Mouse (Mus musculus): ENCODE measurements around the gene Kifc3. TPM values are rescaled to one million over a fixed set of nuclear protein-coding genes. Genes with fewer than 3 reads are reported as not detected.

The Kifc3 gene
- polyA plus RNA-seq, 1 experiment from 2014 or later: 13.6 TPM

DNA sequence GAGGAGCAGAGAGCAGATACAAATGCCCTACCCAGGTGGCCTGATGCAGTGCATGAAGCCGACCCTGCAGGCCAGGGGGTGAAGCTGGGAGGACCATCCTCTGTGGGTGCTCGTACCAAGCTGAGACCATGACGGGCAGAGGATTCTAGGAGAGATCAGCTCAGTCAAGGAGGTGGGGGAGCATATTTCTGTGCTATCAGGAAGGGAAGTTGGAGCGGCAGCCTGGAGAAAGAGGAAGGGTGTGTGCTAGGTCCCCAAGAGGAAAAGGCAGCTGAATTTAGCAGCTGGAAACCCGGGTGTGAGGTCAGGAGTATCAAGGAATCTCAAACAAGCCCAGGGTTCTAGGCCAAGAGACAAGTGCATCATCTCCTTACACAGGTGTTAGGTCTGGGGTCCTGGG lies 62.1 kb downstream of the Kifc3 start:
- H3K36me3 ChIP-seq (ENCODE audit: control insufficient read depth, insufficient read depth, low read length): no peaks in the 10 kb centered on the region
- H3K4me1 ChIP-seq (ENCODE audit: control insufficient read depth, insufficient read depth, low read length): peaks cover 27% of the 10 kb centered on the region
- no peak for DNase-seq (ENCODE audit: low spot score)
- H3K9me3 ChIP-seq (ENCODE audit: control insufficient read depth, low read length): no peaks in the 10 kb centered on the region
- H3K27ac ChIP-seq (replicated peaks; ENCODE audit: low read depth, low read length): no peak overlapping the region
- no peak for ATAC-seq (ENCODE audit: low read depth)
- peaks cover 7% of the 10 kb centered on the region; the same call in 1 of the 2 replicates for H3K27me3 ChIP-seq (replicated peaks; ENCODE audit: control insufficient read depth, insufficient read depth, low read length)
- H3K4me3 ChIP-seq (ENCODE audit: low read depth, low read length): no peak overlapping the region
- no peak overlapping the region for H3K9ac ChIP-seq (ENCODE audit: low read depth, low read length)
- 74% methylated on average over 5 of the region's 5 CpGs for WGBS
- H3K4me2 ChIP-seq (ENCODE audit: low read depth, low read length): peak overlapping the region; percentile 94; the same call in 1 of the 2 replicates

- ATAC-seq (ENCODE audit: low read depth) (no peak), DNase-seq (ENCODE audit: low spot score) (no peak)
- Histone ChIP-seq H3K4me1 (ENCODE audit: control insufficient read depth, insufficient read depth, low read length) (peaks cover 27% of the 10 kb centered on the region), H3K27me3 (replicated peaks; ENCODE audit: control insufficient read depth, insufficient read depth, low read length) (peaks cover 7% of the 10 kb centered on the region; the same call in 1 of the 2 replicates), H3K4me2 (ENCODE audit: low read depth, low read length) (no peak overlapping the region), H3K36me3 (ENCODE audit: control insufficient read depth, insufficient read depth, low read length) (peaks cover 3% of the 10 kb centered on the region; the same call in 1 of the 2 replicates), H3K9ac (ENCODE audit: low read depth, low read length) (no peak overlapping the region), H3K27ac (replicated peaks; ENCODE audit: low read depth, low read length) (no peak overlapping the region), H3K9me3 (ENCODE audit: control insufficient read depth, low read length) (no peaks in the 10 kb centered on the region), H3K4me3 (ENCODE audit: low read depth, low read length) (no peak overlapping the region)
- WGBS: 38% methylated on average over 1 of the region's 1 CpGs
These were observed 63.6 kb downstream of the Kifc3 start for GRCm38 (mm10) chr8:95139051-95139365.

- Histone ChIP-seq H3K9me3 (ENCODE audit: control insufficient read depth, low read length) (no peaks in the 10 kb centered on the region), H3K9ac (ENCODE audit: low read depth, low read length) (no peak overlapping the region), H3K27ac (replicated peaks; ENCODE audit: low read depth, low read length) (no peak overlapping the region), H3K4me2 (ENCODE audit: low read depth, low read length) (peak overlapping the region; percentile 53), H3K36me3 (ENCODE audit: control insufficient read depth, insufficient read depth, low read length) (peaks cover 6% of the 10 kb centered on the region), H3K4me3 (ENCODE audit: low read depth, low read length) (peak overlapping the region; percentile 27), H3K27me3 (replicated peaks; ENCODE audit: control insufficient read depth, insufficient read depth, low read length) (peaks cover 7% of the 10 kb centered on the region; the same call in 1 of the 2 replicates), H3K4me1 (ENCODE audit: control insufficient read depth, insufficient read depth, low read length) (peaks cover 27% of the 10 kb centered on the region)
- DNase-seq (ENCODE audit: low spot score) (peak; percentile 89), ATAC-seq (ENCODE audit: low read depth) (peak; percentile 30)
- 18% methylated on average over 6 of the region's 6 CpGs for WGBS
These were observed 64.1 kb downstream of the Kifc3 start for GRCm38 (mm10) chr8:95138341-95139050.

DNA sequence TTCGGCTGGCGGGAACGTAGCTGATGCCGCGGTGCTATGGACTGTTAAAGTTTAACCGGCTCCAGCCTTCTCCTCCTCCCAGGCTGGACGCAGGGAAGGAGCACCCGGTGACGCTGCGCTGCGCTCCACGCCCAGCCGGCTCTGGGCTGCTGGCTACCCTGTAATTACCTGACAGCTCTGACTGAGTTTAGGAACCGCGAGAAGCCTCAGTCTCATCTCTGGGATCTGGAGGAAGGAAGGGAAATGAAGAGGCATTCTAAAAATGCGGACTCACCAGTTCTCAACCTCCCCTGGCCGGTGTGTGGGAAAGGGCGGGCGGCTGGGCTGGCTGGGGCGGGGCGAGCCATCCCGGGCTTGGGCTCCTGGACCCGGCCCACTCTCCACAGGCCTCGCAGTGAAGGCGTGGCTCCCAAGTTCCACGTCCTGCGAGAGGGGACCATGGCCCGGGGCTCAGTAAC lies 64.9 kb downstream of the Kifc3 start:
- Histone ChIP-seq H3K27me3 (replicated peaks; ENCODE audit: control insufficient read depth, insufficient read depth, low read length) (peaks cover 7% of the 10 kb centered on the region; the same call in 1 of the 2 replicates), H3K4me1 (ENCODE audit: control insufficient read depth, insufficient read depth, low read length) (peaks cover 19% of the 10 kb centered on the region), H3K4me3 (ENCODE audit: low read depth, low read length) (peak overlapping the region; percentile 27), H3K9ac (ENCODE audit: low read depth, low read length) (peak overlapping the region; percentile 39; the same call in 1 of the 2 replicates), H3K36me3 (ENCODE audit: control insufficient read depth, insufficient read depth, low read length) (peaks cover 10% of the 10 kb centered on the region), H3K4me2 (ENCODE audit: low read depth, low read length) (peak overlapping the region; percentile 53), H3K27ac (replicated peaks; ENCODE audit: low read depth, low read length) (0 out of 2 replicates have a peak overlapping the region, but pooled peaks have one; percentile 35), H3K9me3 (ENCODE audit: control insufficient read depth, low read length) (no peaks in the 10 kb centered on the region)
- under 1% methylated on average over 28 of the region's 28 CpGs for WGBS
- DNase-seq (ENCODE audit: low spot score) (peak; percentile 87), ATAC-seq (ENCODE audit: low read depth) (peak; percentile 79)

- peaks cover 14% of the 10 kb centered on the region for H3K36me3 ChIP-seq (ENCODE audit: control insufficient read depth, insufficient read depth, low read length)
- 0 out of 2 replicates have a peak overlapping the region, but pooled peaks have one; percentile 17 for H3K27ac ChIP-seq (replicated peaks; ENCODE audit: low read depth, low read length)
- H3K9me3 ChIP-seq (ENCODE audit: control insufficient read depth, low read length): no peaks in the 10 kb centered on the region
- H3K27me3 ChIP-seq (replicated peaks; ENCODE audit: control insufficient read depth, insufficient read depth, low read length): peaks cover 7% of the 10 kb centered on the region; the same call in 1 of the 2 replicates
- 30% methylated on average over 12 of the region's 12 CpGs for WGBS
- H3K4me1 ChIP-seq (ENCODE audit: control insufficient read depth, insufficient read depth, low read length): peaks cover 17% of the 10 kb centered on the region
- peak overlapping the region; percentile 53 for H3K4me2 ChIP-seq (ENCODE audit: low read depth, low read length)
- no peak for ATAC-seq (ENCODE audit: low read depth)
- DNase-seq (ENCODE audit: low spot score): no peak
- peak overlapping the region; percentile 39; the same call in 1 of the 2 replicates for H3K9ac ChIP-seq (ENCODE audit: low read depth, low read length)
- H3K4me3 ChIP-seq (ENCODE audit: low read depth, low read length): peak overlapping the region; percentile 27
These were observed 65.4 kb downstream of the Kifc3 start for GRCm38 (mm10) chr8:95137201-95137600.

DNA sequence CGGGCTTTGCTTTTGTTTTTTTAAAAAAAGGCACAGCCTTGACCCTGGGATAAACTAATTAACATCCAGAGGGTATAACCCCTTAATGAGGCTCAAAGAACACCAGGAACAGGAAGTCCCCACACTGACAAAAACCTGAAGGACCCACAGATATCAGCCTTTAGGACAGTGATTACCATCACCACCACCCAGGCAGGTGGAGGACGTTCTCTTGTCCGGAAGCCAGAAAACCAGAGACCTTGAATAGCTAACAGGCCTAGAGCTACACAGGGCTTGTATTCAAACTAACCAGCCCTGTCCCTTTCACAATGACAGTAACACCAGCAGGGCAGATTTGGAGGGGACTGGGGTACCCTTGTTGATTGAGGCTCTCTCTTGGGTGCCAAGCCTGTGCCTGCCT lies 66.4 kb downstream of the Kifc3 start:
- Histone ChIP-seq H3K4me1 (ENCODE audit: control insufficient read depth, insufficient read depth, low read length) (peaks cover 11% of the 10 kb centered on the region), H3K4me3 (ENCODE audit: low read depth, low read length) (no peak overlapping the region), H3K36me3 (ENCODE audit: control insufficient read depth, insufficient read depth, low read length) (peaks cover 18% of the 10 kb centered on the region), H3K4me2 (ENCODE audit: low read depth, low read length) (no peak overlapping the region), H3K27me3 (replicated peaks; ENCODE audit: control insufficient read depth, insufficient read depth, low read length) (peaks cover 7% of the 10 kb centered on the region; the same call in 1 of the 2 replicates), H3K9me3 (ENCODE audit: control insufficient read depth, low read length) (no peaks in the 10 kb centered on the region), H3K9ac (ENCODE audit: low read depth, low read length) (no peak overlapping the region), H3K27ac (replicated peaks; ENCODE audit: low read depth, low read length) (no peak overlapping the region)
- 75% methylated on average over 3 of the region's 3 CpGs for WGBS
- DNase-seq (ENCODE audit: low spot score) (no peak), ATAC-seq (ENCODE audit: low read depth) (no peak)

DNA sequence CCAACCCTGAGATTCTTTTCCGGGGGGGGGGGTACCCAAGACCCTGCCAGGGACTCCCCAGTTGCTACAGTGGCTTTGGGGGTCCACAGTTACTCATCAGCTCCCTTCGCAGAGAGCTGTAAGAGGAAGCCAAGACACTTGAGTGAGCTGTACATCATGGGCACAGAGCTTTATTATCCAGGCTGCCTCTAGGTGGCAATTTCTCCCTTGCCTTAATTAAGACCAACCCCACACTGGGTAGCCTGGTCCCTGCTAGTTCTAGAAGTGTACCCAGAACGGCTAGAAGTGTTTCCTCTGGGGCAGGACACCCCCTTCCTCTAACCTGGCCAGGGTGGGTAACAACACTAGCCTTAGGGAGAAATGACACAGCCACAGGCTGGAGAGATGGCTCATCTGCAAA lies 67.4 kb downstream of the Kifc3 start:
- Histone ChIP-seq H3K27me3 (replicated peaks; ENCODE audit: control insufficient read depth, insufficient read depth, low read length) (peaks cover 7% of the 10 kb centered on the region; the same call in 1 of the 2 replicates), H3K4me3 (ENCODE audit: low read depth, low read length) (no peak overlapping the region), H3K9ac (ENCODE audit: low read depth, low read length) (no peak overlapping the region), H3K36me3 (ENCODE audit: control insufficient read depth, insufficient read depth, low read length) (peaks cover 18% of the 10 kb centered on the region), H3K4me2 (ENCODE audit: low read depth, low read length) (no peak overlapping the region), H3K9me3 (ENCODE audit: control insufficient read depth, low read length) (no peaks in the 10 kb centered on the region), H3K4me1 (ENCODE audit: control insufficient read depth, insufficient read depth, low read length) (peaks cover 9% of the 10 kb centered on the region; the same call in 1 of the 2 replicates), H3K27ac (replicated peaks; ENCODE audit: low read depth, low read length) (no peak overlapping the region)
- DNase-seq (ENCODE audit: low spot score) (peak; percentile 38), ATAC-seq (ENCODE audit: low read depth) (no peak)
- WGBS: 51% methylated on average over 3 of the region's 3 CpGs

DNA sequence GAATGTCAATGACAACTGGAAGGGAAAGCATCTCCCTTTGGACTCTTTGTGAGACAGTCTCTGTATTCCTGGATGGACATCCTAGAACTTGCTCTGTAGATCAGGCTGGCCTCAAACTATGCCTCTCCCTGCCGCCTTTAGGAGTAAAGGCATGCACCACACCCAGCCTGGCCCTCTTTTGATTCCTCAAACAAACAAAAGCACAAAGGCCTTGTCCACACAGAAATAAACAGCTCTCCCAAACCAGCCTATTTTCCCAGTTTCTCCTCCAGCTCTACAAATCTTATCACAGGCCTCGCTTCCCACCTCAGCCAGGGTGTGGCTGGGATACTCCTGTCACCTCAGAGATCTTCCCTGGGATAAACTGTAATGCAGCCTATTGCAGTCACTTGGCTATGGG lies 68.4 kb downstream of the Kifc3 start:
- H3K4me1 ChIP-seq (ENCODE audit: control insufficient read depth, insufficient read depth, low read length): peaks cover 9% of the 10 kb centered on the region; the same call in 1 of the 2 replicates
- no peaks in the 10 kb centered on the region for H3K9me3 ChIP-seq (ENCODE audit: control insufficient read depth, low read length)
- no peak overlapping the region for H3K9ac ChIP-seq (ENCODE audit: low read depth, low read length)
- WGBS: 91% methylated on average over 2 of the region's 2 CpGs
- no peak overlapping the region for H3K4me2 ChIP-seq (ENCODE audit: low read depth, low read length)
- no peak for DNase-seq (ENCODE audit: low spot score)
- H3K36me3 ChIP-seq (ENCODE audit: control insufficient read depth, insufficient read depth, low read length): peaks cover 18% of the 10 kb centered on the region
- H3K27ac ChIP-seq (replicated peaks; ENCODE audit: low read depth, low read length): no peak overlapping the region
- H3K4me3 ChIP-seq (ENCODE audit: low read depth, low read length): no peak overlapping the region
- no peak for ATAC-seq (ENCODE audit: low read depth)
- peaks cover 7% of the 10 kb centered on the region; the same call in 1 of the 2 replicates for H3K27me3 ChIP-seq (replicated peaks; ENCODE audit: control insufficient read depth, insufficient read depth, low read length)
